Mouse (Mus musculus): ENCODE data around the gene Ces1f. TPM values are rescaled to one million over a fixed set of nuclear protein-coding genes. Genes with fewer than 3 reads are reported as not detected.

The Ces1f gene
- polyA plus RNA-seq (2016; fragmentation: Nextera tagmentation; extraction: Ambion mirVana), result not detected in 2 replicates

GRCm38 (mm10) chr8:93279556-93279955 is at the start of gene Ces1f:
Gene Ces1f (minus strand): TSS chr8:93279747.
- no peak within 1 kb of the TSS for H3K27ac ChIP-seq (replicated peaks)
- DNase-seq (ENCODE audit: low spot score), result no peak
- no peaks in the 10 kb centered on the region for H3K36me3 ChIP-seq (replicated peaks)
- H3K4me1 ChIP-seq, result peaks cover 5% of the 10 kb centered on the region; the same call in 1 of the 2 replicates
- no peaks in the 10 kb centered on the region for H3K9me3 ChIP-seq
- H3K4me3 ChIP-seq, result no peak within 1 kb of the TSS
- H3K27me3 ChIP-seq (replicated peaks; ENCODE audit: low read depth, poor library complexity, severe bottlenecking), result no peaks in the 10 kb centered on the region
- WGBS, result 94% methylated on average over 1 of the region's 1 CpGs

GRCm38 (mm10) chr8:93325123-93325522 is 45.6 kb upstream of the Ces1f start:
- WGBS, result 76% methylated on average over 2 of the region's 2 CpGs
- H3K4me1 ChIP-seq, result no peaks in the 10 kb centered on the region
- DNase-seq (ENCODE audit: low spot score), result no peak
- no peaks in the 10 kb centered on the region for H3K36me3 ChIP-seq (replicated peaks)
- H3K27me3 ChIP-seq (replicated peaks; ENCODE audit: low read depth, poor library complexity, severe bottlenecking), result no peaks in the 10 kb centered on the region
- H3K27ac ChIP-seq (replicated peaks), result no peak overlapping the region
- H3K4me3 ChIP-seq, result no peak overlapping the region
- no peaks in the 10 kb centered on the region for H3K9me3 ChIP-seq

- Histone ChIP-seq H3K4me3 (no peak overlapping the region), H3K9me3 (no peaks in the 10 kb centered on the region), H3K27me3 (replicated peaks; ENCODE audit: low read depth, poor library complexity, severe bottlenecking) (no peaks in the 10 kb centered on the region), H3K4me1 (no peaks in the 10 kb centered on the region), H3K36me3 (replicated peaks) (no peaks in the 10 kb centered on the region), H3K27ac (replicated peaks) (no peak overlapping the region)
- 84% methylated on average over 2 of the region's 2 CpGs for WGBS
- DNase-seq (ENCODE audit: low spot score), result no peak
Observed at GRCm38 (mm10) chr8:93317031-93317430, 37.5 kb upstream of the Ces1f start.

GRCm38 (mm10) chr8:93315557-93315956 is 36.0 kb upstream of the Ces1f start:
- Histone ChIP-seq H3K9me3 (no peaks in the 10 kb centered on the region), H3K4me3 (no peak overlapping the region), H3K27me3 (replicated peaks; ENCODE audit: low read depth, poor library complexity, severe bottlenecking) (no peaks in the 10 kb centered on the region), H3K4me1 (no peaks in the 10 kb centered on the region), H3K36me3 (replicated peaks) (no peaks in the 10 kb centered on the region), H3K27ac (replicated peaks) (no peak overlapping the region)
- 75% methylated on average over 2 of the region's 2 CpGs for WGBS
- DNase-seq (ENCODE audit: low spot score), result no peak

- Histone ChIP-seq H3K9me3 (no peaks in the 10 kb centered on the region), H3K36me3 (replicated peaks) (no peaks in the 10 kb centered on the region), H3K4me1 (peaks cover 5% of the 10 kb centered on the region; the same call in 1 of the 2 replicates), H3K4me3 (no peak overlapping the region), H3K27me3 (replicated peaks; ENCODE audit: low read depth, poor library complexity, severe bottlenecking) (no peaks in the 10 kb centered on the region), H3K27ac (replicated peaks) (no peak overlapping the region)
- 83% methylated on average over 2 of the region's 2 CpGs for WGBS
- DNase-seq (ENCODE audit: low spot score), result no peak
Observed at GRCm38 (mm10) chr8:93283896-93284295, 4.3 kb upstream of the Ces1f start.

GRCm38 (mm10) chr8:93282349-93282748 is 2.8 kb upstream of the Ces1f start:
- Histone ChIP-seq H3K36me3 (replicated peaks) (no peaks in the 10 kb centered on the region), H3K4me3 (no peak overlapping the region), H3K27me3 (replicated peaks; ENCODE audit: low read depth, poor library complexity, severe bottlenecking) (no peaks in the 10 kb centered on the region), H3K27ac (replicated peaks) (no peak overlapping the region), H3K4me1 (peaks cover 5% of the 10 kb centered on the region; the same call in 1 of the 2 replicates), H3K9me3 (no peaks in the 10 kb centered on the region)
- 73% methylated on average over 3 of the region's 3 CpGs for WGBS
- no peak for DNase-seq (ENCODE audit: low spot score)

- Histone ChIP-seq H3K9me3 (no peaks in the 10 kb centered on the region), H3K4me3 (no peak overlapping the region), H3K27me3 (replicated peaks; ENCODE audit: low read depth, poor library complexity, severe bottlenecking) (no peaks in the 10 kb centered on the region), H3K4me1 (peaks cover 5% of the 10 kb centered on the region; the same call in 1 of the 2 replicates), H3K27ac (replicated peaks) (no peak overlapping the region), H3K36me3 (replicated peaks) (no peaks in the 10 kb centered on the region)
- WGBS, result 76% methylated on average over 4 of the region's 4 CpGs
- no peak for DNase-seq (ENCODE audit: low spot score)
Observed at GRCm38 (mm10) chr8:93278176-93278805, 1.3 kb downstream of the Ces1f start.

- Histone ChIP-seq H3K9me3 (no peaks in the 10 kb centered on the region), H3K36me3 (replicated peaks) (no peaks in the 10 kb centered on the region), H3K4me3 (no peak overlapping the region), H3K27ac (replicated peaks) (no peak overlapping the region), H3K4me1 (no peaks in the 10 kb centered on the region), H3K27me3 (replicated peaks; ENCODE audit: low read depth, poor library complexity, severe bottlenecking) (no peaks in the 10 kb centered on the region)
- no peak for DNase-seq (ENCODE audit: low spot score)
- WGBS, result 93% methylated on average over 4 of the region's 4 CpGs
Observed at GRCm38 (mm10) chr8:93274609-93275008, 4.9 kb downstream of the Ces1f start.

- no peak for DNase-seq (ENCODE audit: low spot score)
- Histone ChIP-seq H3K36me3 (replicated peaks) (no peaks in the 10 kb centered on the region), H3K27me3 (replicated peaks; ENCODE audit: low read depth, poor library complexity, severe bottlenecking) (no peaks in the 10 kb centered on the region), H3K4me1 (no peaks in the 10 kb centered on the region), H3K27ac (replicated peaks) (no peak overlapping the region), H3K4me3 (no peak overlapping the region), H3K9me3 (no peaks in the 10 kb centered on the region)
- 87% methylated on average over 3 of the region's 3 CpGs for WGBS
Observed at GRCm38 (mm10) chr8:93273321-93273720, 6.2 kb downstream of the Ces1f start.

GRCm38 (mm10) chr8:93272686-93273085 is 6.9 kb downstream of the Ces1f start:
- H3K4me1 ChIP-seq, result no peaks in the 10 kb centered on the region
- H3K36me3 ChIP-seq (replicated peaks), result no peaks in the 10 kb centered on the region
- no peak for DNase-seq (ENCODE audit: low spot score)
- H3K9me3 ChIP-seq, result no peaks in the 10 kb centered on the region
- H3K27me3 ChIP-seq (replicated peaks; ENCODE audit: low read depth, poor library complexity, severe bottlenecking), result no peaks in the 10 kb centered on the region
- H3K4me3 ChIP-seq, result no peak overlapping the region
- 89% methylated on average over 4 of the region's 4 CpGs for WGBS
- no peak overlapping the region for H3K27ac ChIP-seq (replicated peaks)

GRCm38 (mm10) chr8:93261436-93261835 is 18.1 kb downstream of the Ces1f start:
- no peak overlapping the region for H3K27ac ChIP-seq (replicated peaks)
- no peaks in the 10 kb centered on the region for H3K27me3 ChIP-seq (replicated peaks; ENCODE audit: low read depth, poor library complexity, severe bottlenecking)
- no peak overlapping the region for H3K4me3 ChIP-seq
- no peaks in the 10 kb centered on the region for H3K36me3 ChIP-seq (replicated peaks)
- H3K9me3 ChIP-seq, result no peaks in the 10 kb centered on the region
- WGBS, result 70% methylated on average over 2 of the region's 2 CpGs
- no peaks in the 10 kb centered on the region for H3K4me1 ChIP-seq
- no peak for DNase-seq (ENCODE audit: low spot score)

- WGBS, result 94% methylated on average over 1 of the region's 1 CpGs
- Histone ChIP-seq H3K36me3 (replicated peaks) (no peaks in the 10 kb centered on the region), H3K4me3 (no peak overlapping the region), H3K27me3 (replicated peaks; ENCODE audit: low read depth, poor library complexity, severe bottlenecking) (no peaks in the 10 kb centered on the region), H3K9me3 (no peaks in the 10 kb centered on the region), H3K27ac (replicated peaks) (no peak overlapping the region), H3K4me1 (no peaks in the 10 kb centered on the region)
- DNase-seq (ENCODE audit: low spot score), result no peak
Observed at GRCm38 (mm10) chr8:93252400-93252925, 27.1 kb downstream of the Ces1f start.

- no peak for DNase-seq (ENCODE audit: low spot score)
- Histone ChIP-seq H3K4me3 (no peak overlapping the region), H3K27me3 (replicated peaks; ENCODE audit: low read depth, poor library complexity, severe bottlenecking) (no peaks in the 10 kb centered on the region), H3K4me1 (no peaks in the 10 kb centered on the region), H3K9me3 (no peaks in the 10 kb centered on the region), H3K36me3 (replicated peaks) (no peaks in the 10 kb centered on the region), H3K27ac (replicated peaks) (no peak overlapping the region)
- 93% methylated on average over 2 of the region's 2 CpGs for WGBS
Observed at GRCm38 (mm10) chr8:93246057-93246456, 33.5 kb downstream of the Ces1f start.
